Mouse (Mus musculus): ENCODE data around the gene Map4k3. TPM values are rescaled to one million over a fixed set of nuclear protein-coding genes. Genes with fewer than 3 reads are reported as not detected.
"Not testable (repeated sequence)": the region's sequence is repeated elsewhere in the genome, so short reads cannot be mapped to it uniquely, and the experiment has no call there.

Gene Map4k3
- polyA plus RNA-seq, 1 experiment: 2.8 TPM

- 12% methylated on average over 9 of the region's 9 CpGs for WGBS
- no peak for TF ChIP-seq POLR2A (IDR thresholded peaks at IDR 0.05; ENCODE audit: borderline replicate concordance, control insufficient read depth, low read depth, low read length)
- TF ChIP-seq CTCF (IDR thresholded peaks at IDR 0.05; ENCODE audit: control insufficient read depth, insufficient read depth, low read length): no peak
Observed at GRCm38 (mm10) chr17:80762391-80763040, 34.2 kb upstream of the Map4k3 start.

DNA sequence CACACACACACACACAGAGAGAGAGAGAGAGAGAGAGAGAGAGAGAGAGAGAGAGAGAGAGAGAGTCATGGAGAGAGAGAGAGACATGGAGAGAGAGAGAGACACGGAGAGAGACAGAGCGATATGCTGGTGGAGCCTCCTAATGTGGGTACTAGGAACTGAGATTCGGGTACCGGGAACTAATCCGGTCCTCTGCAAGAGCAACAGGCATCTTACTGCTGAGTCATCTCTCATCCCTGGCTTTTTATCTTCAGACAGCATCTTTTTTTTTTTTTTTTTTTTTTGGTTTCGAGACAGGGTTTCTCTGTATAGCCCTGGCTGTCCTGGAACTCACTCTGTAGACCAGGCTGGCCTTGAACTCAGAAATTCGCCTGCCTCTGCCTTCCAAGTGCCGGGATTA is 32.9 kb upstream of the Map4k3 start:
- H3K4me3 ChIP-seq (replicated peaks; ENCODE audit: control insufficient read depth, low read depth, low read length); H3K27ac ChIP-seq (ENCODE audit: control insufficient read depth, insufficient read depth, low read depth, low read length, poor library complexity); H3K4me1 ChIP-seq (ENCODE audit: control insufficient read depth, insufficient read depth, low read length): not testable (repeated sequence)
- WGBS: 81% methylated on average over 8 of the region's 8 CpGs

More at GRCm38 (mm10) chr17:80762391-80763040, 34.2 kb upstream of the Map4k3 start:
- Histone ChIP-seq H3K27ac (ENCODE audit: control insufficient read depth, insufficient read depth, low read depth, low read length, poor library complexity) (no peak overlapping the region), H3K4me3 (replicated peaks; ENCODE audit: control insufficient read depth, low read depth, low read length) (no peak overlapping the region), H3K4me1 (ENCODE audit: control insufficient read depth, insufficient read depth, low read length) (no peaks in the 10 kb centered on the region)

DNA sequence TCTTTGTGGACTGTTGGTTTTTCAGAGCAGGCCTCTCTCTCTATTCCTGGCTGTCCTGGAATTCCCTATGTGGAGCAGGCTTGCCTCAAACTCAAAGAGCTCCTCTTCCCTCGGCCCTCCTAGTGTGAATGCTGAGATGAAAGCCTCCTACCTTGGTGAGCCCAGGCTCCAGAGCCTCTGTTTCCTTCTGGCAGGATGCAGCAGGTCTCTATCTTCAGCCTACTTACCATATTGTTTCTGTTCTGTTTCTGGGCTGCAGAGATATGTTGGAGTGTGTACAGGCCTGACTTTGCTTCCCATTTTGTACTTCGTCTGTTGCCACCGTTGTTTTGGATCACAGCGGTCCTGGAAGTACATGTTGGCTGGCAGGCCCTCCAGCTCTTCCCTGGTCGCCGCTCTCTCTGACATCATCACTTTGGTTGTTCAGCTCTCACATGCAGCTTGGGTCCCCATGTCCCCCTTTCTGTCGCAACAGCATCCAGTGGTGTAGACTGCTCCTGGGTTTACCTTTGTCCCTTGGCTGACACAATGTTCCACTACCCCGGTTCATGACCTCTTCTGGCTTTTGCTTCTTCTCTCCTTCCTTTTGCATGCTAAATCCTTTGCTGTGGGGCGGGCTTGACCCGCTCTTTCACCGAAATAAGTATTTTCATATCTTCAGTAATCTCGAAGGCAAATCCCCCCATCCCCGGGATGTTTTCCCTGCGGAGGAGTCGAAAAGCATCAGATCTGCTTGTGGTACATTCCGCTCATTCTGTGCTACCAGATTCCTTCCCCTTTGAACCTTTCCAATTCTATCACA is 32.3 kb upstream of the Map4k3 start:
- no peak overlapping the region for H3K27ac ChIP-seq (ENCODE audit: control insufficient read depth, insufficient read depth, low read depth, low read length, poor library complexity)
- H3K4me3 ChIP-seq (replicated peaks; ENCODE audit: control insufficient read depth, low read depth, low read length): no peak overlapping the region
- WGBS: 84% methylated on average over 16 of the region's 16 CpGs
- H3K4me1 ChIP-seq (ENCODE audit: control insufficient read depth, insufficient read depth, low read length): no peaks in the 10 kb centered on the region
- TF ChIP-seq POLR2A (IDR thresholded peaks at IDR 0.05; ENCODE audit: borderline replicate concordance, control insufficient read depth, low read depth, low read length) (no peak), CTCF (IDR thresholded peaks at IDR 0.05; ENCODE audit: control insufficient read depth, insufficient read depth, low read length) (no peak)

GRCm38 (mm10) chr17:80756043-80756442 is 27.8 kb upstream of the Map4k3 start:
- 72% methylated on average over 5 of the region's 5 CpGs for WGBS
- no peak for TF ChIP-seq CTCF (IDR thresholded peaks at IDR 0.05; ENCODE audit: control insufficient read depth, insufficient read depth, low read length)
- TF ChIP-seq POLR2A (IDR thresholded peaks at IDR 0.05; ENCODE audit: borderline replicate concordance, control insufficient read depth, low read depth, low read length): no peak

GRCm38 (mm10) chr17:80755076-80755871 is 27.0 kb upstream of the Map4k3 start:
- Histone ChIP-seq H3K4me3 (replicated peaks; ENCODE audit: control insufficient read depth, low read depth, low read length) (no peak overlapping the region), H3K4me1 (ENCODE audit: control insufficient read depth, insufficient read depth, low read length) (no peaks in the 10 kb centered on the region), H3K27ac (ENCODE audit: control insufficient read depth, insufficient read depth, low read depth, low read length, poor library complexity) (no peak overlapping the region)
- TF ChIP-seq POLR2A (IDR thresholded peaks at IDR 0.05; ENCODE audit: borderline replicate concordance, control insufficient read depth, low read depth, low read length) (no peak), CTCF (IDR thresholded peaks at IDR 0.05; ENCODE audit: control insufficient read depth, insufficient read depth, low read length) (no peak)
- 72% methylated on average over 9 of the region's 9 CpGs for WGBS

More at GRCm38 (mm10) chr17:80756043-80756442, 27.8 kb upstream of the Map4k3 start:
- no peaks in the 10 kb centered on the region for H3K4me1 ChIP-seq (ENCODE audit: control insufficient read depth, insufficient read depth, low read length)
- no peak overlapping the region for H3K4me3 ChIP-seq (replicated peaks; ENCODE audit: control insufficient read depth, low read depth, low read length)
- H3K27ac ChIP-seq (ENCODE audit: control insufficient read depth, insufficient read depth, low read depth, low read length, poor library complexity): no peak overlapping the region

DNA sequence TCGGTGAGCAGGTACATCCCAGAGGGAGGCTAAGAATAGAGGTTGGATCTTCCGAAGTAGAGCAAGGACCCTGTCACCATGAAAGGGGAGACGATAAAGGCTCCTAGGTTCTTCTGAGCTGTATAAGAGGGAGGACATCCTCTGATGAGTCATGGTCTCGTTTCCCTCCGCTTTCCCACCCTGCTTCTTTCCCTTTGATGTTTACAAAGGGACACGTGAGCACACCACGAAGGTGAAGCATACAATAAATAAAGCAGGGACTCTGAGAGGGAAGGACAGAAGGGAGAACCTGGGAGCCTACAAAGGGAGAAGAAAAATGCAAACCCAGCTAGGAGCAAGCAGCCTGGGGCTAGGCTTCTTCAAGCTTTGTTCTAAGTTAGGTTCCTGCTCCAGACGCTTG is 26.3 kb upstream of the Map4k3 start:
- no peak overlapping the region for H3K27ac ChIP-seq (ENCODE audit: control insufficient read depth, insufficient read depth, low read depth, low read length, poor library complexity)
- WGBS: 52% methylated on average over 8 of the region's 8 CpGs
- no peak for TF ChIP-seq CTCF (IDR thresholded peaks at IDR 0.05; ENCODE audit: control insufficient read depth, insufficient read depth, low read length)
- TF ChIP-seq POLR2A (IDR thresholded peaks at IDR 0.05; ENCODE audit: borderline replicate concordance, control insufficient read depth, low read depth, low read length): no peak
- H3K4me1 ChIP-seq (ENCODE audit: control insufficient read depth, insufficient read depth, low read length): no peaks in the 10 kb centered on the region
- no peak overlapping the region for H3K4me3 ChIP-seq (replicated peaks; ENCODE audit: control insufficient read depth, low read depth, low read length)

DNA sequence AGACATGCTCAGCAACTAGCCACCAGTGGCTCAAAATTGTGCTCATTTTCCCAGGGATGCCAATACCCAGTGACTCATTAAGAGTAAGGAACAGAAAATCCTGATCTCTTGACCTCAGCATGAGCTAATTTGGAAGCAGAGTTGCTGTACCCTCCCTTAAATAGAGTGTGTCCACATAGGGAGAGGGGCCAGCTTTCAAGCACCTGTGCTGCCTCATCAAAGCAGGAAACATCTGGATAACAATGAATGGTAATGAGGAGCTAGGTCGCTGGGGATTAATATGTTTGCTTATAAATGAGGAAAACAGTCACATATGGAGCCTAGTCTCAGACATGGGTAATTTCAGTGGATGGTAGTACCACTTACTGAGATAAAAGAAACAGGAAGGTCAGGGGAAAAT is 24.2 kb upstream of the Map4k3 start:
- Histone ChIP-seq H3K4me3 (replicated peaks; ENCODE audit: control insufficient read depth, low read depth, low read length) (no peak overlapping the region), H3K4me1 (ENCODE audit: control insufficient read depth, insufficient read depth, low read length) (no peaks in the 10 kb centered on the region), H3K27ac (ENCODE audit: control insufficient read depth, insufficient read depth, low read depth, low read length, poor library complexity) (no peak overlapping the region)
- TF ChIP-seq POLR2A (IDR thresholded peaks at IDR 0.05; ENCODE audit: borderline replicate concordance, control insufficient read depth, low read depth, low read length): no peak
- TF ChIP-seq CTCF (IDR thresholded peaks at IDR 0.05; ENCODE audit: control insufficient read depth, insufficient read depth, low read length): no peak
- WGBS: 59% methylated on average over 1 of the region's 1 CpGs

GRCm38 (mm10) chr17:80739421-80739820 is 11.1 kb upstream of the Map4k3 start:
- H3K4me1 ChIP-seq (ENCODE audit: control insufficient read depth, insufficient read depth, low read length): no peaks in the 10 kb centered on the region
- no peak overlapping the region for H3K27ac ChIP-seq (ENCODE audit: control insufficient read depth, insufficient read depth, low read depth, low read length, poor library complexity)
- no peak overlapping the region for H3K4me3 ChIP-seq (replicated peaks; ENCODE audit: control insufficient read depth, low read depth, low read length)
- no peak for TF ChIP-seq CTCF (IDR thresholded peaks at IDR 0.05; ENCODE audit: control insufficient read depth, insufficient read depth, low read length)
- TF ChIP-seq POLR2A (IDR thresholded peaks at IDR 0.05; ENCODE audit: borderline replicate concordance, control insufficient read depth, low read depth, low read length): no peak
- WGBS: 84% methylated on average over 5 of the region's 5 CpGs

Measured in bone marrow, adult 2 months (tissue).